Mouse (Mus musculus) liver, embryonic 13.5 days (tissue): ENCODE data around the gene Ucp3. TPM values are rescaled to one million over a fixed set of nuclear protein-coding genes. Genes with fewer than 3 reads are reported as not detected.

Source experiments
- ATAC-seq: fragments of 200-750 bp; cut with Nextera tagmentation; 2 replicates; pipeline ENCODE4 v1.8.0; 2017; ENCODE audit warnings: low read depth, mild to moderate bottlenecking, moderate number of reproducible peaks, moderate library complexity
- DNase-seq: peaks from one replicate; pipeline ENCODE4 v3.0.0; 2022
- H3K27ac ChIP-seq: fragments of 300-500 bp; sonication (generic); 2 replicates; pipeline ENCODE4 v1.5.1; 2015; ENCODE audit warnings: moderate library complexity, mild to moderate bottlenecking, inconsistent platforms
- H3K27me3 ChIP-seq: fragments of 300-500 bp; sonication (generic); 2 replicates; pipeline ENCODE4 v1.6.1; 2015; ENCODE audit warnings: mild to moderate bottlenecking, inconsistent platforms
- H3K36me3 ChIP-seq: fragments of 300-500 bp; sonication (generic); 2 replicates; pipeline ENCODE4 v1.6.1; 2015; ENCODE audit warnings: mild to moderate bottlenecking, inconsistent platforms
- H3K4me1 ChIP-seq: fragments of 300-500 bp; sonication (generic); replicated peaks from 2 replicates; pipeline ENCODE4 v1.6.1; 2015; ENCODE audit warnings: inconsistent platforms
- H3K4me2 ChIP-seq: fragments of 300-500 bp; sonication (generic); 2 replicates; pipeline ENCODE4 v1.6.1; 2015; ENCODE audit warnings: inconsistent platforms, mild to moderate bottlenecking, moderate library complexity
- H3K4me3 ChIP-seq: fragments of 300-500 bp; sonication (generic); replicated peaks from 2 replicates; pipeline ENCODE4 v1.5.1; 2015; ENCODE audit warnings: mild to moderate bottlenecking, inconsistent platforms
- H3K9ac ChIP-seq: fragments of 300-500 bp; sonication (generic); 2 replicates; pipeline ENCODE4 v1.6.1; 2015; ENCODE audit warnings: mild to moderate bottlenecking, inconsistent platforms
- H3K9me3 ChIP-seq: fragments of 300-500 bp; sonication (generic); replicated peaks from 2 replicates; pipeline ENCODE4 v1.6.1; 2016; ENCODE audit warnings: inconsistent platforms
- WGBS: fragments of 180-500 bp; shearing (Covaris S2); methylation state at CpG from one replicate; pipeline ENCODE4 v1.1.7; 2015; ENCODE audit not compliant: insufficient replicate concordance; 5-methylcytosine and 5-hydroxymethylcytosine counted together
- polyA plus RNA-seq: library from polyadenylated mRNA; unstranded; fragments of >200 nt; fragmentation: Nextera tagmentation; extraction: Ambion mirVana; gene quantifications from 2 replicates; pipeline ENCODE4 v1.2.1, GENCODE M21; 2015

Gene Ucp3
- polyA plus RNA-seq, 1 experiment from 2014 or later, result not detected

- Histone ChIP-seq H3K4me3 (no peak overlapping the region), H3K9me3 (no peaks in the 10 kb centered on the region), H3K4me1 (peaks cover 98% of the 10 kb centered on the region), H3K4me2 (peak overlapping the region; percentile 85), H3K36me3 (peaks cover 56% of the 10 kb centered on the region), H3K9ac (peak overlapping the region; percentile 94), H3K27ac (peak overlapping the region; percentile 100), H3K27me3 (no peaks in the 10 kb centered on the region)
- DNase-seq (no peak), ATAC-seq (no peak)
- WGBS, result 55% methylated on average over 6 of the region's 6 CpGs
Observed at GRCm38 (mm10) chr7:100461621-100462151, 11.1 kb upstream of the Ucp3 start.

- DNase-seq (peak; percentile 85), ATAC-seq (peak; percentile 53)
- peak overlapping the region; percentile 70 for H3K4me3 ChIP-seq
- peak overlapping the region; percentile 100 for H3K27ac ChIP-seq
- H3K9ac ChIP-seq, result peak overlapping the region; percentile 94
- H3K36me3 ChIP-seq, result peaks cover 47% of the 10 kb centered on the region
- no peaks in the 10 kb centered on the region for H3K9me3 ChIP-seq
- peak overlapping the region; percentile 85 for H3K4me2 ChIP-seq
- peaks cover 97% of the 10 kb centered on the region for H3K4me1 ChIP-seq
- no peaks in the 10 kb centered on the region for H3K27me3 ChIP-seq
- WGBS, result 23% methylated on average over 9 of the region's 9 CpGs
Observed at GRCm38 (mm10) chr7:100463194-100463593, 9.6 kb upstream of the Ucp3 start.

GRCm38 (mm10) chr7:100463757-100464156, 9.0 kb upstream of the Ucp3 start:
- H3K4me3 ChIP-seq, result peak overlapping the region; percentile 70
- H3K4me1 ChIP-seq, result peaks cover 97% of the 10 kb centered on the region
- H3K9ac ChIP-seq, result peak overlapping the region; percentile 94
- peak overlapping the region; percentile 100 for H3K27ac ChIP-seq
- DNase-seq, result no peak
- H3K36me3 ChIP-seq, result peaks cover 47% of the 10 kb centered on the region
- 77% methylated on average over 10 of the region's 10 CpGs for WGBS
- ATAC-seq, result no peak
- peak overlapping the region; percentile 85 for H3K4me2 ChIP-seq
- H3K9me3 ChIP-seq, result no peaks in the 10 kb centered on the region
- no peaks in the 10 kb centered on the region for H3K27me3 ChIP-seq

- no peak for DNase-seq
- Histone ChIP-seq H3K4me1 (peaks cover 97% of the 10 kb centered on the region), H3K27me3 (no peaks in the 10 kb centered on the region), H3K27ac (peak overlapping the region; percentile 100), H3K9me3 (no peaks in the 10 kb centered on the region), H3K4me2 (peak overlapping the region; percentile 85), H3K4me3 (peak overlapping the region; percentile 70), H3K9ac (peak overlapping the region; percentile 94), H3K36me3 (peaks cover 51% of the 10 kb centered on the region)
- WGBS, result 92% methylated on average over 7 of the region's 7 CpGs
- no peak for ATAC-seq
Observed at GRCm38 (mm10) chr7:100464248-100464647, 8.5 kb upstream of the Ucp3 start.

- H3K4me1 ChIP-seq, result peaks cover 96% of the 10 kb centered on the region
- ATAC-seq (no peak), DNase-seq (no peak)
- H3K27me3 ChIP-seq, result no peaks in the 10 kb centered on the region
- H3K9me3 ChIP-seq, result no peaks in the 10 kb centered on the region
- 64% methylated on average over 4 of the region's 4 CpGs for WGBS
- H3K4me3 ChIP-seq, result peak overlapping the region; percentile 70
- peak overlapping the region; percentile 94 for H3K9ac ChIP-seq
- peaks cover 46% of the 10 kb centered on the region for H3K36me3 ChIP-seq
- H3K4me2 ChIP-seq, result peak overlapping the region; percentile 85
- H3K27ac ChIP-seq, result peak overlapping the region; percentile 100
Observed at GRCm38 (mm10) chr7:100465248-100465647, 7.5 kb upstream of the Ucp3 start.

GRCm38 (mm10) chr7:100465656-100466309, 7.0 kb upstream of the Ucp3 start:
- H3K4me1 ChIP-seq, result peaks cover 96% of the 10 kb centered on the region
- DNase-seq (peak; percentile 49), ATAC-seq (no peak)
- peaks cover 41% of the 10 kb centered on the region for H3K36me3 ChIP-seq
- H3K27me3 ChIP-seq, result no peaks in the 10 kb centered on the region
- H3K9ac ChIP-seq, result peak overlapping the region; percentile 94
- peak overlapping the region; percentile 100 for H3K27ac ChIP-seq
- no peaks in the 10 kb centered on the region for H3K9me3 ChIP-seq
- peak overlapping the region; percentile 70 for H3K4me3 ChIP-seq
- H3K4me2 ChIP-seq, result peak overlapping the region; percentile 85
- 20% methylated on average over 5 of the region's 5 CpGs for WGBS

- DNase-seq, result peak; percentile 94
Observed at GRCm38 (mm10) chr7:100466781-100467510, 5.8 kb upstream of the Ucp3 start.

GRCm38 (mm10) chr7:100468761-100469160, 4.0 kb upstream of the Ucp3 start:
- Histone ChIP-seq H3K36me3 (peaks cover 17% of the 10 kb centered on the region), H3K27me3 (no peaks in the 10 kb centered on the region), H3K27ac (peak overlapping the region; percentile 100), H3K4me1 (peaks cover 70% of the 10 kb centered on the region), H3K4me3 (no peak overlapping the region), H3K9me3 (no peaks in the 10 kb centered on the region), H3K9ac (peak overlapping the region; percentile 73), H3K4me2 (peak overlapping the region; percentile 61)
- DNase-seq, result no peak
- 85% methylated on average over 6 of the region's 6 CpGs for WGBS
- ATAC-seq, result no peak

More at GRCm38 (mm10) chr7:100466781-100467510, 5.8 kb upstream of the Ucp3 start:
- Histone ChIP-seq H3K27me3 (no peaks in the 10 kb centered on the region), H3K4me1 (peaks cover 87% of the 10 kb centered on the region), H3K9ac (peak overlapping the region; percentile 94), H3K4me3 (peak overlapping the region; percentile 70), H3K36me3 (peaks cover 30% of the 10 kb centered on the region), H3K27ac (peak overlapping the region; percentile 100), H3K9me3 (no peaks in the 10 kb centered on the region), H3K4me2 (peak overlapping the region; percentile 85)
- peak; percentile 95 for ATAC-seq
- WGBS, result 28% methylated on average over 11 of the region's 11 CpGs

GRCm38 (mm10) chr7:100469502-100469901, 3.3 kb upstream of the Ucp3 start:
- H3K9ac ChIP-seq, result peak overlapping the region; percentile 73
- ATAC-seq (no peak), DNase-seq (no peak)
- no peaks in the 10 kb centered on the region for H3K27me3 ChIP-seq
- H3K4me2 ChIP-seq, result peak overlapping the region; percentile 20; the same call in 1 of the 2 replicates
- H3K36me3 ChIP-seq, result peaks cover 11% of the 10 kb centered on the region
- H3K4me3 ChIP-seq, result no peak overlapping the region
- peak overlapping the region; percentile 100 for H3K27ac ChIP-seq
- peaks cover 68% of the 10 kb centered on the region for H3K4me1 ChIP-seq
- no peaks in the 10 kb centered on the region for H3K9me3 ChIP-seq
- WGBS, result 80% methylated on average over 1 of the region's 1 CpGs

GRCm38 (mm10) chr7:100470796-100471406, 1.9 kb upstream of the Ucp3 start:
- Histone ChIP-seq H3K9ac (peak overlapping the region; percentile 33; the same call in 1 of the 2 replicates), H3K9me3 (no peaks in the 10 kb centered on the region), H3K4me3 (no peak overlapping the region), H3K27ac (peak overlapping the region; percentile 100), H3K4me1 (peaks cover 58% of the 10 kb centered on the region), H3K27me3 (no peaks in the 10 kb centered on the region), H3K4me2 (no peak overlapping the region), H3K36me3 (peaks cover 8% of the 10 kb centered on the region; the same call in 1 of the 2 replicates)
- ATAC-seq (no peak), DNase-seq (no peak)
- WGBS, result 88% methylated on average over 11 of the region's 11 CpGs

- H3K4me2 ChIP-seq, result no peak overlapping the region
- peak overlapping the region; percentile 33; the same call in 1 of the 2 replicates for H3K9ac ChIP-seq
- peaks cover 53% of the 10 kb centered on the region for H3K4me1 ChIP-seq
- no peaks in the 10 kb centered on the region for H3K9me3 ChIP-seq
- no peak for DNase-seq
- 85% methylated on average over 1 of the region's 1 CpGs for WGBS
- H3K27me3 ChIP-seq, result no peaks in the 10 kb centered on the region
- H3K36me3 ChIP-seq, result peaks cover 8% of the 10 kb centered on the region; the same call in 1 of the 2 replicates
- ATAC-seq, result no peak
- H3K27ac ChIP-seq, result peak overlapping the region; percentile 100
- H3K4me3 ChIP-seq, result no peak overlapping the region
Observed at GRCm38 (mm10) chr7:100471407-100471797, 1.4 kb upstream of the Ucp3 start.
